10 mouse cellular contexts compared by ENCODE assay signal in genomic region chr10:13641750-13642149, GRCm38 (mm10).
DNase-seq lines count a peak whose midpoint lies in the region; ATAC-seq and TF ChIP-seq lines count a peak whose summit lies in the region.
"Had no signal": no experiment of that assay in that cellular context is flagged by ENCODE, and none has a peak within 500 bp of the region (broad histone marks: within the 10 kb centered on the region; RNA-seq: fewer than 3 reads in every experiment).

No protein-coding gene starts in this region.

- no peaks in the 10 kb centered on the region for H3K36me3 ChIP-seq in lung, postnatal 0 days (ENCODE audit: insufficient read depth, low read length)
- H3K36me3 ChIP-seq in heart, embryonic 11.5 days (ENCODE audit: control insufficient read depth, insufficient read depth, low read length) = no peaks in the 10 kb centered on the region
- H3K36me3 ChIP-seq: heart, embryonic 13.5 days; limb, embryonic 13.5 days had no signal

- peak; percentile 27 for DNase-seq in cerebellum, adult 9-10 months
- no peak for DNase-seq in cerebellum, adult 11 months
- DNase-seq in ovary, postnatal 14 days (ENCODE audit: low spot score) = peak; percentile 2
- DNase-seq in ovary, postnatal 36 days (ENCODE audit: low spot score) = no peak
- peak; percentile 29 for DNase-seq in lung, postnatal 0 days (ENCODE audit: low spot score)
- DNase-seq in thymus, postnatal 25 days = peak; percentile 29
- no peak for DNase-seq in T-cell, adult 2 months (ENCODE audit: low spot score)

- no peaks in the 10 kb centered on the region for H3K27me3 ChIP-seq in lung, postnatal 0 days (replicated peaks; ENCODE audit: insufficient read depth, low read length)
- H3K27me3 ChIP-seq in heart, embryonic 11.5 days (ENCODE audit: control insufficient read depth, insufficient read depth, low read length) = no peaks in the 10 kb centered on the region
- H3K27me3 ChIP-seq: heart, embryonic 13.5 days; limb, embryonic 13.5 days had no signal

- 17% methylated on average over 7 of the region's 7 CpGs for WGBS in lung, postnatal 0 days
- 19% methylated on average over 7 of the region's 7 CpGs for WGBS in heart, embryonic 11.5 days (ENCODE audit: insufficient replicate concordance)

- no peaks in the 10 kb centered on the region for H3K4me1 ChIP-seq in lung, postnatal 0 days (ENCODE audit: insufficient read depth, low read depth, low read length)
- no peaks in the 10 kb centered on the region for H3K4me1 ChIP-seq in heart, embryonic 11.5 days (ENCODE audit: control insufficient read depth, insufficient read depth, low read length)
- H3K4me1 ChIP-seq: heart, embryonic 13.5 days; limb, embryonic 13.5 days had no signal

- TF ChIP-seq EP300 in lung, postnatal 0 days (IDR thresholded peaks at IDR 0.05) = no peak

- H3K9ac ChIP-seq in lung, postnatal 0 days (replicated peaks; ENCODE audit: low read depth) = no peak overlapping the region
- H3K9ac ChIP-seq in heart, embryonic 11.5 days (ENCODE audit: low read depth, low read length) = no peak overlapping the region
- H3K9ac ChIP-seq: heart, embryonic 13.5 days; limb, embryonic 13.5 days had no signal

- no peak for ATAC-seq in lung, postnatal 0 days
- no peak for ATAC-seq in heart, embryonic 11.5 days (replicated peaks; ENCODE audit: insufficient number of reproducible peaks, low FRiP score, low TSS enrichment)

- no peak overlapping the region for H3K27ac ChIP-seq in lung, postnatal 0 days (ENCODE audit: low read length)
- H3K27ac ChIP-seq in heart, embryonic 11.5 days (ENCODE audit: low read depth, low read length) = no peak overlapping the region
- H3K27ac ChIP-seq: heart, embryonic 13.5 days; limb, embryonic 13.5 days had no signal

- H3K4me3 ChIP-seq in lung, postnatal 0 days (ENCODE audit: low read depth, low read length) = no peak overlapping the region
- H3K4me3 ChIP-seq in heart, embryonic 11.5 days (ENCODE audit: low read depth, low read length) = no peak overlapping the region
- H3K4me3 ChIP-seq: heart, embryonic 13.5 days; limb, embryonic 13.5 days had no signal

- no peak overlapping the region for H3K4me2 ChIP-seq in lung, postnatal 0 days (replicated peaks; ENCODE audit: low read depth, low read length)
- H3K4me2 ChIP-seq in heart, embryonic 11.5 days = no peak overlapping the region
- H3K4me2 ChIP-seq: heart, embryonic 13.5 days; limb, embryonic 13.5 days had no signal

- peak; percentile 38 for TF ChIP-seq CTCF in lung, postnatal 0 days (IDR thresholded peaks at IDR 0.05)

- no peaks in the 10 kb centered on the region for H3K9me3 ChIP-seq in lung, postnatal 0 days (ENCODE audit: low read length)
- H3K9me3 ChIP-seq in heart, embryonic 11.5 days (replicated peaks; ENCODE audit: control insufficient read depth, low read length) = no peaks in the 10 kb centered on the region
- H3K9me3 ChIP-seq: heart, embryonic 13.5 days; limb, embryonic 13.5 days had no signal

Comparison
In these comparisons a context has a peak if more than half of its experiments do, and no peak if none do; other contexts are left out.
1. DNase-seq: peak in cerebellum, adult 9-10 months (single experiment), ovary, postnatal 14 days (single experiment), lung, postnatal 0 days (single experiment) and thymus, postnatal 25 days (single experiment); none in cerebellum, adult 11 months (single experiment), ovary, postnatal 36 days (single experiment) and T-cell, adult 2 months (single experiment).